Mouse (Mus musculus) ES-Bruce4 (cell line): ENCODE measurements around the gene Clps.

Source experiments
- CTCF ChIP-seq: IDR thresholded peaks from one replicate; pipeline ENCODE4 v1.8.1; 2011; ENCODE audit warnings: low read depth, low read length
- EP300 ChIP-seq: IDR thresholded peaks from 2 replicates; pipeline ENCODE4 v1.6.1; 2011; ENCODE audit warnings: low read depth, low read length; ENCODE audit not compliant: insufficient read depth
- POLR2A ChIP-seq: IDR thresholded peaks from one replicate; pipeline ENCODE4 v1.8.1; 2011; ENCODE audit warnings: low read length; ENCODE audit not compliant: insufficient read depth

DNA sequence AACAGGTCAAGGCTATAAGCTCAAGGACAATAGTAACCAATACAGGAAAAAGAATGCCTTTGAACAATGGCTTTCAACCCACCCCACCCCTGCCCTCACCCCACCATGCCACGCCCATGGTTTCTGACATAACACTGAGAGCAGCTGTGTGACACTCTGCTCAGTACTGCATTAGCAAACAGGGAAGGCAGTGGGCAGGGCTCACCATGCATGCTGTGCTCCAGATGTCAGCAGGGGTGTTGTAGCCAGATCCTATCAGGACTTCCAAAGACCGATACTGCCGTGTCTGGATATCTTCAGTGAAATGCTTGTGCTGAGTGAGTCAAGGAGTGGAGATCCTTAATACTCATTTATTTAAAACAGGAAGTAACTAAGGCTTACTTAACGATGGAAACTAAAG is 33.4 kb upstream of the Clps start:
- no peak for TF ChIP-seq CTCF
- no peak for TF ChIP-seq POLR2A
- TF ChIP-seq EP300, result peak; percentile 86
